Mouse (Mus musculus) MEL (cell line): ENCODE results near the gene Hsf5. TPM values are rescaled to one million over a fixed set of nuclear protein-coding genes. Genes with fewer than 3 reads are reported as not detected.

Experiments used
- DNase-seq: peaks from one replicate; pipeline ENCODE4 v3.0.0; 2011; ENCODE audit warnings: low read depth, low spot score
- H3K27ac ChIP-seq: 2 replicates; pipeline ENCODE4 v1.5.1; 2012; ENCODE audit warnings: low read depth, mild to moderate bottlenecking, control low read depth, low read length, moderate library complexity; ENCODE audit not compliant: control insufficient read depth
- H3K27me3 ChIP-seq, 2 experiments: fragments of 150-350 bp in 1 of 2; sonication (generic) in 1 of 2; 2 replicates each; pipeline ENCODE4 v1.6.1; 2012; ENCODE audit warnings: low read length in 2 of 2, mild to moderate bottlenecking in 2 of 2, improper control_type of control experiment in 1 of 2, moderate library complexity in 1 of 2; ENCODE audit not compliant: insufficient read depth in 2 of 2, control insufficient read depth in 1 of 2
- H3K36me3 ChIP-seq, 2 experiments: 2 replicates each; pipeline ENCODE4 v1.6.1; 2012 to 2014; ENCODE audit warnings: low read length in 2 of 2, improper control_type of control experiment in 1 of 2, inconsistent platforms in 1 of 2, mild to moderate bottlenecking in 1 of 2; ENCODE audit not compliant: insufficient read depth in 2 of 2, control insufficient read depth in 1 of 2
- H3K4me1 ChIP-seq, 2 experiments: fragments of 150-350 bp in 1 of 2; sonication (generic) in 1 of 2; 2 replicates each; pipeline ENCODE4 v1.6.1; 2012; ENCODE audit warnings: low read length in 2 of 2, improper control_type of control experiment in 1 of 2, mild to moderate bottlenecking in 1 of 2; ENCODE audit not compliant: insufficient read depth in 2 of 2, control insufficient read depth in 1 of 2
- H3K4me3 ChIP-seq, 2 experiments: fragments of 150-350 bp in 1 of 2; sonication (generic) in 1 of 2; 2 replicates each; pipeline ENCODE4 v1.5.1; 2012; ENCODE audit warnings: low read depth in 2 of 2, low read length in 2 of 2, mild to moderate bottlenecking in 2 of 2, moderate library complexity in 2 of 2, control low read depth in 1 of 2, improper control_type of control experiment in 1 of 2; ENCODE audit not compliant: control insufficient read depth in 1 of 2, insufficient read depth in 1 of 2
- H3K79me2 ChIP-seq: 2 replicates; pipeline ENCODE4 v1.6.1; 2012; ENCODE audit warnings: mild to moderate bottlenecking, low read length, moderate library complexity; ENCODE audit not compliant: control insufficient read depth, poor library complexity, insufficient read depth
- H3K9ac ChIP-seq: 2 replicates; pipeline ENCODE4 v1.6.1; 2012; ENCODE audit warnings: low read depth, mild to moderate bottlenecking, control low read depth, low read length, moderate library complexity; ENCODE audit not compliant: control insufficient read depth, poor library complexity, severe bottlenecking
- H3K9me3 ChIP-seq: fragments of 150-350 bp; sonication (generic); replicated peaks from 2 replicates; pipeline ENCODE4 v1.6.1; 2012; ENCODE audit warnings: mild to moderate bottlenecking, low read length, improper control_type of control experiment, moderate library complexity; ENCODE audit not compliant: insufficient read depth
- CTCF ChIP-seq, 3 experiments: IDR thresholded peaks in 2 of 3; conservative IDR thresholded peaks in 1 of 3; 2 replicates each; pipeline ENCODE4 v1.5.1; 2011 to 2012; ENCODE audit warnings: low read length in 3 of 3, low read depth in 2 of 3, mild to moderate bottlenecking in 2 of 3, improper control_type of control experiment in 1 of 3, inconsistent platforms in 1 of 3, mixed read lengths in 1 of 3, moderate library complexity in 1 of 3; ENCODE audit not compliant: control insufficient read depth in 1 of 3, insufficient read depth in 1 of 3, poor library complexity in 1 of 3, severe bottlenecking in 1 of 3
- E2F4 ChIP-seq: IDR thresholded peaks from 2 replicates; pipeline ENCODE4 v1.6.1; 2011; ENCODE audit warnings: low read depth, low read length, improper control_type of control experiment, borderline replicate concordance
- HCFC1 ChIP-seq: IDR thresholded peaks from 2 replicates; pipeline ENCODE4 v1.6.1; 2012; ENCODE audit warnings: low read depth, mild to moderate bottlenecking, inconsistent platforms, low read length, improper control_type of control experiment, moderate library complexity
- JUND ChIP-seq: IDR thresholded peaks from 2 replicates; pipeline ENCODE4 v1.6.1; 2011; ENCODE audit warnings: low read depth, mild to moderate bottlenecking, improper control_type of control experiment, low read length
- KAT2A ChIP-seq: conservative IDR thresholded peaks from 2 replicates; pipeline ENCODE4 v1.6.1; 2012; ENCODE audit warnings: low read depth, low read length, improper control_type of control experiment, inconsistent platforms
- MAX ChIP-seq: IDR thresholded peaks from 2 replicates; pipeline ENCODE4 v1.6.1; 2011; ENCODE audit warnings: low read length, improper control_type of control experiment
- MAZ ChIP-seq: IDR thresholded peaks from 2 replicates; pipeline ENCODE4 v1.6.1; 2012; ENCODE audit warnings: low read depth, mild to moderate bottlenecking, inconsistent platforms, low read length, improper control_type of control experiment
- MEF2A ChIP-seq: IDR thresholded peaks from 2 replicates; pipeline ENCODE4 v1.6.1; 2014; ENCODE audit warnings: low read depth, mild to moderate bottlenecking, inconsistent platforms, low read length, improper control_type of control experiment; ENCODE audit not compliant: poor library complexity, insufficient replicate concordance, severe bottlenecking; ENCODE audit errors: extremely low read depth
- NELFE ChIP-seq: IDR thresholded peaks from 2 replicates; pipeline ENCODE4 v1.6.1; 2011; ENCODE audit warnings: low read depth, low read length, improper control_type of control experiment
- NRF1 ChIP-seq: IDR thresholded peaks from 2 replicates; pipeline ENCODE4 v1.6.1; 2014; ENCODE audit warnings: low read depth, mild to moderate bottlenecking, inconsistent platforms, low read length, improper control_type of control experiment, moderate library complexity; ENCODE audit not compliant: poor library complexity, insufficient read depth, severe bottlenecking
- POLR2A ChIP-seq, 2 experiments: IDR thresholded peaks; 2 replicates each; pipeline ENCODE4 v1.6.1; 2011 to 2012; ENCODE audit warnings: low read length in 2 of 2, mild to moderate bottlenecking in 2 of 2, control low read depth in 1 of 2, improper control_type of control experiment in 1 of 2, low read depth in 1 of 2, moderate library complexity in 1 of 2; ENCODE audit not compliant: control insufficient read depth in 1 of 2, insufficient read depth in 1 of 2, poor library complexity in 1 of 2
- POLR2AphosphoS2 ChIP-seq: IDR thresholded peaks from 2 replicates; pipeline ENCODE4 v1.6.1; 2011; ENCODE audit warnings: low read length, improper control_type of control experiment
- POLR2AphosphoS5 ChIP-seq: IDR thresholded peaks from 2 replicates; pipeline ENCODE4 v1.6.1; 2012; ENCODE audit warnings: low read depth, borderline replicate concordance, mild to moderate bottlenecking, inconsistent platforms, low read length, moderate library complexity, mixed read lengths
- SIN3A ChIP-seq: IDR thresholded peaks from 2 replicates; pipeline ENCODE4 v1.6.1; 2012; ENCODE audit warnings: low read length, improper control_type of control experiment, inconsistent platforms
- TAL1 ChIP-seq: IDR thresholded peaks from 2 replicates; pipeline ENCODE4 v1.6.1; 2012; ENCODE audit warnings: mild to moderate bottlenecking, inconsistent platforms, low read length, moderate library complexity, mixed read lengths
- TBP ChIP-seq: IDR thresholded peaks from 2 replicates; pipeline ENCODE4 v1.8.0; 2011; ENCODE audit warnings: low read depth, low read length, improper control_type of control experiment
- TCF12 ChIP-seq: IDR thresholded peaks from 2 replicates; pipeline ENCODE4 v1.6.1; 2014; ENCODE audit warnings: low read depth, mild to moderate bottlenecking, inconsistent platforms, low read length, improper control_type of control experiment, moderate library complexity
- USF1 ChIP-seq: IDR thresholded peaks from 2 replicates; pipeline ENCODE4 v1.6.1; 2014; ENCODE audit warnings: low read depth, mild to moderate bottlenecking, inconsistent platforms, low read length, improper control_type of control experiment, moderate library complexity
- polyA plus RNA-seq, 2 experiments: library from polyadenylated mRNA; stranded (reverse) in 1 of 2; unstranded in 1 of 2; fragments of >175 nt in 1 of 2; fragments of >200 nt in 1 of 2; gene quantifications; 2 replicates each; pipeline versions ENCODE4 v1.2.1 to v1.2.4; 2012; ENCODE audit warnings: low replicate concordance in 2 of 2, low read depth in 1 of 2; ENCODE audit not compliant: insufficient read length in 2 of 2, insufficient read depth in 1 of 2, missing spikeins in 1 of 2
- total RNA-seq: library from RNA; depleted of rRNA; stranded (reverse); fragments of 300-350 nt; gene quantifications from 2 replicates; pipeline ENCODE4 v1.2.3, GENCODE M21; 2012

Gene Hsf5
- total and polyA plus RNA-seq, 3 experiments, result 0.03 TPM; not detected in 2

GRCm38 (mm10) chr11:87678976-87679375 lies 62.0 kb downstream of the Hsf5 start:
- DNase-seq, result no peak
- H3K4me3 ChIP-seq, result no peak overlapping the region
- no peaks in the 10 kb centered on the region for H3K36me3 ChIP-seq
- H3K79me2 ChIP-seq, result no peaks in the 10 kb centered on the region
- TF ChIP-seq TBP (no peak), KAT2A (no peak), MAZ (no peak), POLR2AphosphoS2 (no peak), MAX (no peak), NELFE (no peak), SIN3A (no peak)
- H3K9me3 ChIP-seq, result no peaks in the 10 kb centered on the region
- no peaks in the 10 kb centered on the region for H3K27me3 ChIP-seq
- H3K9ac ChIP-seq, result no peak overlapping the region
- H3K27ac ChIP-seq, result no peak overlapping the region
- H3K4me1 ChIP-seq, result no peaks in the 10 kb centered on the region

DNA sequence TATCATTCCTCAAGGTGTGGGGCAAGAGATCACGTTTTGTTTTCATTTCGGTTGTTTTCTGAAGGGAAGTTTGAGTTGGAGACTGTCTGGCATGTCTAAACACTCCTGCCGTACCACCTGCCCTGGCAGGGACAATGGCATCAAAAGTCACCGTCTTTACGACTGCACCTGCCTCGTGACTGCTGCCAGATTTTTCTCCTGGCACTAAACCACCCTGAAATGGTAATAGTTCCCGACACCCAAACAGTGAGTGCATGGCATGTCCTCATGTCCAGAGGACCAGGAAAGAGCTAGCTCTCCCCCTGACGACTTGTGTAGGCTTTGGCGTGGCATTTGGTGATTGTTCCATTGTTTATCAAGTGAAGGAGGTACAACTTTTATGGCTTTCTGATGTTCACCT lies 63.8 kb downstream of the Hsf5 start:
- no peak for DNase-seq
- Histone ChIP-seq H3K36me3 (no peaks in the 10 kb centered on the region), H3K4me3 (no peak overlapping the region), H3K27ac (no peak overlapping the region), H3K27me3 (no peaks in the 10 kb centered on the region), H3K4me1 (no peaks in the 10 kb centered on the region), H3K9ac (no peak overlapping the region), H3K79me2 (no peaks in the 10 kb centered on the region), H3K9me3 (no peaks in the 10 kb centered on the region)
- no peak for TF ChIP-seq SIN3A
- TF ChIP-seq POLR2A (IDR thresholded peaks at IDR 0.05; ENCODE audit: control insufficient read depth in 1 of 2, insufficient read depth in 1 of 2, low read depth in 1 of 2, low read length in 2 of 2, poor library complexity in 1 of 2), result no peak
- TF ChIP-seq TAL1, result no peak
- no peak for TF ChIP-seq USF1

DNA sequence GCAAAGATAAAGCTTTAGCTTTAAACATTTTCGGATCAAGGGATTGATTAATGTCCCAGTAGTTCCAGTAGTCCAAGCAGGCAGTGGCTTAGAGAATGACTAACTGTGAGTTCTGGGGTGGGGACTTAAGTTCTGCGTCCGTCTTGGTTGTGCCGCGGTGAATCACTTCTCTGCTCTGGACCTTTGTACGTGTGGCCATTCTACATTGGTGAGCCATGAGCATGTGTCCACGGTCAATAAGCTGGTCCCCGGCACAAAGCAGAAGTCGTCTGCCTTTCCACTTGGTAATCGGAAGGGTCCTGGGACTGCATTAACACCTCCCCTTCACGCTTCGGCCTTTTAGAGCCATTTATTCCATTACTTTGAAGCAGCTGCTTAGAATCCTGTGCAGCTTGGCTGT lies 65.1 kb downstream of the Hsf5 start:
- H3K79me2 ChIP-seq, result no peaks in the 10 kb centered on the region
- peaks cover 0 to under 1% of the 10 kb centered on the region in 2 experiments; a peak in 1 of 4 replicates for H3K4me1 ChIP-seq
- no peak overlapping the region for H3K27ac ChIP-seq
- DNase-seq, result no peak
- H3K4me3 ChIP-seq, result no peak overlapping the region
- H3K27me3 ChIP-seq, result no peaks in the 10 kb centered on the region
- H3K9ac ChIP-seq, result no peak overlapping the region
- no peaks in the 10 kb centered on the region; a peak in 1 of 4 replicates for H3K36me3 ChIP-seq
- H3K9me3 ChIP-seq, result no peaks in the 10 kb centered on the region
- no peak for TF ChIP-seq E2F4
- no peak for TF ChIP-seq TCF12
- TF ChIP-seq HCFC1, result no peak
- TF ChIP-seq POLR2A (IDR thresholded peaks at IDR 0.05; ENCODE audit: control insufficient read depth in 1 of 2, insufficient read depth in 1 of 2, low read depth in 1 of 2, low read length in 2 of 2, poor library complexity in 1 of 2), result no peak
- TF ChIP-seq JUND, result no peak
- no peak for TF ChIP-seq NRF1
- no peak for TF ChIP-seq CTCF (IDR thresholded peaks at IDR 0.05 in 2 of 3, conservative IDR thresholded peaks at IDR 0.05 in 1 of 3; ENCODE audit: control insufficient read depth in 1 of 3, insufficient read depth in 1 of 3, low read depth in 2 of 3, low read length in 3 of 3, poor library complexity in 1 of 3, severe bottlenecking in 1 of 3)
- no peak for TF ChIP-seq MAX
- TF ChIP-seq POLR2AphosphoS5, result no peak
- TF ChIP-seq MEF2A, result no peak
- no peak for TF ChIP-seq MAZ
